Mouse (Mus musculus) lung, postnatal 4 days (tissue): ENCODE measurements around the gene Kdsr.

ENCODE experiments used
- DNase-seq, 2 experiments: peaks; one replicate each; pipeline ENCODE4 v3.0.0; 2021

Gene Kdsr

GRCm38 (mm10) chr1:106692599-106692998, 66.9 kb downstream of the Kdsr start:
- DNase-seq, result no peak

DNA sequence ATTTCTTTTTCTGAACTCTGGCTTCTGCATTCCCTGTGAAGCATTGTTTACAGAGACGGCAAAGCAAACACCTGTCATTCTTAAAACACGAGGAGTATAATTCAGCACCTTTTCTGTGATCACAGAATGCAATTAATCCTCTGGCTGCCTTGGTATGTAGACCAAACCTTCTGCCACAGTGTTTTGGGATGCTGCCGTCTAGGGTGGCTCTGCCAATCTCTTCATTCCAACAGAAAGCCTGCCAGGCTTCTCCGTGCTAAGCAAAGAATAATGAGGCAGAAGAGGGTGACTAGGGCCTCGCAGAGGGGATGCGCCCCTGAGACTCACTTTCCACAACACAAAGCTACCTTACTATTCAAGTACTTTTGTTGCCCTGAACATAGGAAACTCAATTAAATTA, 68.6 kb downstream of the Kdsr start:
- no peak for DNase-seq

GRCm38 (mm10) chr1:106688161-106688516, 71.4 kb downstream of the Kdsr start:
- no peak for DNase-seq

DNA sequence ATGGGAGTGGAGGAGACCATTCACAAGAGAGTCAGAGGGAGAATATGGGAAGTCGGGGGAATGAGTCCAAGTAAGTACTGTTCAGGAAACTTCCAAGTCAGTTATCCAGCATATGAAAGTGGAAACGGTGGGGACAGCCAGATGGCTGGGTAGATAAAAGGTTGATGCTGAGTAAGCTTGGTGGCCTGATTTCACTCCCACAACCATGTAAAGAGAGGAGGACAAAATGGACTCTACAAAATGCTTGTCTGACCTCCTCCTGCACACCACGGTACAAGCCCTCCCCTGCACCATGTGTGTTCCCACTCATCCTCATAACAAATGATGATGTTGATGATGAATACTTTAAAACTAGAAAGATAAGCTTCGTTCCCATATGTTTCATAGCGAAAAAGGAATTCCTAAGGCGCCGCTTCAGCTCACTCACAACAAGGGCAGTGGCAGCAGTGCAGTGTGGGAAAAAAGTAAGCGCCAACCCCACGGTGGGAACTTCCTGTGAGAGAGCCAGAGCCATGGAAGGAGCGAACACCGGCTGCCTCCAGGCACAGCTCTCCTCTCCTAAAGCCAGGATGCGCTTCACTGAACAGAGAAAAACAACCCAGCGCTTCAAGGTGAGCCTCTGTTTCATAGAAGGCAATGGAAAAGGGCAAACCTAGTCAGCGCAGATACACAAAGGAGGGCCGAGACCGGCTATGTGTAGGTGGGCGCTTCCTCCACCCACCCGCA, 71.9 kb downstream of the Kdsr start:
- DNase-seq, result no peak

DNA sequence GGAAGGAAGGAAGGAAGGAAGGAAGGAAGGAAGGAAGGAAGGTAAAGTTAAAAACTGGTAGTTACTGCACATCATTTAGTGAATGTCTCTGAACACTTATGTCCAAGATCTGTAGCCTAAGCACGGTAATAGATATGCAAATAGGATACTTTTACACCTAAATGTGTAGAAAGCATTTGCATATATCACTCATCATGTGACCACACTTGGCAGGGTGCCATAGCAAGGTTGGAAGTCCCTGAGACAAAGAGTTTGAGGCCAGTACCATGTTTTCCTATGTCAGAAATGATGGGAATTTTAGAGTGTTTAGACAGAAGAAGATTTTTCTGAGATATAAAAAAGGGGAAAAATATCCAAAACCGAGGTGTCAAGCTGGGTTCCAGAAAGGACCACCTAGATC, 73.8 kb downstream of the Kdsr start:
- DNase-seq, result no peak

DNA sequence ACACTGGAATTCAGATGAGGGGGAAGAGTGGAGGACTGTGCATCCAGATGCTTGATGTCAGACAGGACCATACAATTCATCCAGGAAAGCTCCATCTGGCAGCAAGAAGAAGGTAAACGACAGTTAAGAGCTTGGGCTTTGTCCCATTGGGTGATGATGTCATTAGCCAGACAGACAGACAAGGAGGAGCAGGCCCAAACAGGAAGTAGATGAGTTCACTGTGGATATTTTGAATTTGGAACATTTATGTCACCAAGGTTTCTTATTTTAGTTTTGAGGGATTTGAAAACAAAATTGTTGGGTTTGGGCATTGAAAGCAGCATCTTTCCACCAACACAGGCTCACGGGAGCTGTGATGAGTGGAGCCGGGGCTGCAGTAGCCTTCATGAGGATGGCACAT, 75.0 kb downstream of the Kdsr start:
- DNase-seq, result no peak

DNA sequence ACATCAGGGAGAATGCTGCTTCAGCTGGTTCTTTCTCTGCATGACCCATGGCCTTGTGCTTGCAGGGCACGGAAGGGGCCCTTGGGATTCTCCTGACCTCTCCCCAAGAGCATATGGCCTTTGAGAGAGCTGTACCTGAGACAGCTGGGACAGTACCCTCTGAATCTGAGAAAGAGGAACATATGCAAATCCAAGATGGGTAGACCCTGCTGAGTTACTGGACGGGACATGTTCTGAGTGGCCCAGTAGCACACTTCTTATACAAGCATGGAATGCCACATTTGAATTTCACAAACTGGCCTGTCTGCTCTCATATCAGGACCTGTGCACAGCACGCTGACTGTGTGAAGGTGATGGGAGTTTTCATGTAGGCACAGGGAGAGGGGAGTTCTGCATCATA, 76.7 kb downstream of the Kdsr start:
- DNase-seq, result no peak

GRCm38 (mm10) chr1:106679800-106680515, 79.6 kb downstream of the Kdsr start:
- DNase-seq, result no peak

DNA sequence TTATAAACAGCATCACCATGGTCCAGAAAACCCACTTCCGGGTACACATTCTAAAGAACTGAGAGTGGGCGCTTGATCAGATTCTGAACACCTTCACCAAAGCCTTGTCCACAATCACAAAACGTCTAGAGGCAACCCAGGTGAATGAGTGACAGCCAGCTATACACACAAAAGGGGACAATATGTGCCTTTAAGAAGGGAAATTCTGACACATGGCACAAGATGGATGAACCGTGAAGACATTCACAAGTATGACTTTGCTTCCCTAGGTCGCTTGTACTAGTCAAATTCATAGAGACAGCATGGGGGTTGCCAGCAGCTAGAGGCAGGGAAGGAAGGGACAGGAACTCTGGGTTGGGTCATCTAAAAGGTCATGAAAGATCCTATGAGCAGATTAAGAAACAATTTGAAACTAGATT, 81.5 kb downstream of the Kdsr start:
- no peak for DNase-seq
